In the genomic region with DNA sequence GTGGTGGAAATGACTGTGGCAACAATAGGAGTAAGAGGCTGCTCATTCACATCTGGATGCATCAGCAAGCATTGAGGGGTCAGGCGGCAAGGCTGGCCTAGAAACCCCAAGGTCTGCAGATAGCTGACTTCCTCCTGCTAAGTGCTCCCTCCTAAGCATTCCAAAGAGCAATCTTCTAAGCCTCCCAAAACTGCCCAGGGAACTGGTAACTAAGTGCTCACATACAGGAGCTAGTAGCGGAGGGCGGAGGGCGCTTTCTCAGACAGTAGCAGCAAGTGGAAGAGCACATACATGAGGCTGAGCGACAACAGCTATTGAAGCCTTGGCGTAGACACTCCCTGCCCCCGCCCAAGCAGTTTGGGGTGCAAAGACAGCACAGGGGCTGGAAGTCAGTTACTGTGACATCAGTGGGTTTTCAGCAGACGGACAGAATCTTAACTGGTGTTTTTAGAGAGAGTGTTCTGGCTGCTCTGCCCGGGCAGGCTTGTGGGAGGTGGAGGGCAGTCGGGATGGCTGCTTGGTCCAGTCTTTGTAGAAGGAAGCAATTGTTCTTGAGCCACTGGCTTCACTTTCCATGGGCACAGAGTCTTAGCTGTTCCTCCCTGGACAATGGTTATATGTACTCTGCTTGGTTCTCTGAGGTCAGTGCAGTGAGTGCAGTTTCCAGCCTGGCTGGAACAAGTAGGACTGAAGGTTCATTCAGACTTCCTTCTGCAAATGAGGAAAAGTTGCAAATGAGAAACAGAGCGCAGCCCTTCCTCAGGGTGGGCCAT, we compare ENCODE assay signal across 9 mouse cellular contexts. TPM values are rescaled to one million over a fixed set of nuclear protein-coding genes. Genes with fewer than 3 reads are reported as not detected.
A peak's percentile ranks its signal among the peaks of the same experiment; 100 is the strongest.
DNase-seq lines count a peak whose midpoint lies in the region; TF ChIP-seq lines count a peak whose summit lies in the region.
"Had no signal": no experiment of that assay in that cellular context is flagged by ENCODE, and none has a peak within 500 bp of the region (broad histone marks: within the 10 kb centered on the region; RNA-seq: fewer than 3 reads in every experiment).

No protein-coding gene starts in this region.

- no peaks in the 10 kb centered on the region for H3K27me3 ChIP-seq in thymus, adult 2 months (ENCODE audit: control insufficient read depth, insufficient read depth, low read length)

- peaks cover 18% of the 10 kb centered on the region for H3K4me1 ChIP-seq in thymus, adult 2 months (replicated peaks; ENCODE audit: control insufficient read depth, insufficient read depth, low read length)

- H3K27ac ChIP-seq in thymus, adult 2 months (ENCODE audit: control insufficient read depth, insufficient read depth, low read length): no peak overlapping the region

- WGBS in thymus, adult 2 months: 84% methylated on average over 11 of the region's 11 CpGs

- peak; percentile 36 for DNase-seq in cerebellum, adult 9-11 months
- DNase-seq in cerebellum, postnatal 4 days (ENCODE audit: low spot score in 2 of 2): no peak
- DNase-seq in thymus, postnatal 4 days: peak; percentile 32
- DNase-seq in thymus, adult 2 months: no peak
- peak; percentile 28 to 66 for DNase-seq in left cerebral cortex, postnatal 10 days (ENCODE audit: extremely low spot score in 1 of 2, low spot score in 2 of 2)
- peak; percentile 20 for DNase-seq in retina, embryonic 14.5 days (ENCODE audit: low spot score)
- DNase-seq in lung, postnatal 4 days: no peak
- DNase-seq in lung, postnatal 14 days: no peak

- intact Hi-C loops in left cerebral cortex, postnatal 10 days (cut with DNase I): no loop called here

- H3K4me3 ChIP-seq in thymus, adult 2 months (ENCODE audit: control insufficient read depth, insufficient read depth, low read length): no peak overlapping the region
- H3K4me3 ChIP-seq: erythroblast, embryonic 14.5 days had no signal

- TF ChIP-seq CTCF in thymus, adult 2 months (IDR thresholded peaks at IDR 0.05; ENCODE audit: borderline replicate concordance, control insufficient read depth, extremely low read depth, insufficient read depth, low read length, poor library complexity): no peak

- TF ChIP-seq POLR2A in thymus, adult 2 months (IDR thresholded peaks at IDR 0.05; ENCODE audit: control insufficient read depth, extremely low read depth, insufficient read depth, low read length, poor library complexity): no peak

- no peaks in the 10 kb centered on the region for H3K36me3 ChIP-seq in thymus, adult 2 months (ENCODE audit: control insufficient read depth, insufficient read depth, low read length)

RNA-seq across cellular contexts. Expression of gene Irf2, which starts 30.1 kb away (rescaled TPM):
- 28.3 and 29.8 TPM in 2 replicates for polyA plus RNA-seq in thymus, adult 2 months (2012; rRNA removed)
- total RNA-seq in left cerebral cortex, postnatal 10 days (2021): 10 to 100 TPM; 30.3 to 36.5 TPM

Comparison
In these comparisons a context has a peak if more than half of its experiments do, and no peak if none do; other contexts are left out.
1. DNase-seq: peak in cerebellum, adult 9-11 months (single experiment), thymus, postnatal 4 days (single experiment), left cerebral cortex, postnatal 10 days (2 of 2) and retina, embryonic 14.5 days (single experiment); none in cerebellum, postnatal 4 days (0 of 2), thymus, adult 2 months (single experiment), lung, postnatal 4 days (0 of 2) and lung, postnatal 14 days (single experiment).